Mouse (Mus musculus) hindbrain, embryonic 16.5 days (tissue): Measurements from ENCODE around the gene Mrpl33. TPM values are rescaled to one million over a fixed set of nuclear protein-coding genes. Genes with fewer than 3 reads are reported as not detected.

Experiments used
- ATAC-seq: fragments of 200-750 bp; cut with Nextera tagmentation; 2 replicates; pipeline ENCODE4 v1.8.0; 2017; ENCODE audit warnings: moderate TSS enrichment, moderate library complexity
- H3K27ac ChIP-seq: fragments of 300-500 bp; sonication (generic); 2 replicates; pipeline ENCODE4 v1.5.1; 2014; ENCODE audit warnings: low read depth, mild to moderate bottlenecking, control low read depth, low read length, moderate library complexity
- H3K27me3 ChIP-seq: fragments of 300-500 bp; sonication (generic); replicated peaks from 2 replicates; pipeline ENCODE4 v1.6.1; 2014; ENCODE audit warnings: low read length; ENCODE audit not compliant: control insufficient read depth, insufficient read depth
- H3K36me3 ChIP-seq: fragments of 300-500 bp; sonication (generic); 2 replicates; pipeline ENCODE4 v1.6.1; 2014; ENCODE audit warnings: mild to moderate bottlenecking, low read length, moderate library complexity, mixed read lengths; ENCODE audit not compliant: control insufficient read depth, insufficient read depth
- H3K4me1 ChIP-seq: fragments of 300-500 bp; sonication (generic); 2 replicates; pipeline ENCODE4 v1.6.1; 2014; ENCODE audit warnings: low read depth, low read length; ENCODE audit not compliant: control insufficient read depth, insufficient read depth
- H3K4me2 ChIP-seq: fragments of 300-500 bp; sonication (generic); 2 replicates; pipeline ENCODE4 v1.6.1; 2014; ENCODE audit warnings: mild to moderate bottlenecking, low read length, control low read depth, moderate library complexity
- H3K4me3 ChIP-seq: fragments of 300-500 bp; sonication (generic); 2 replicates; pipeline ENCODE4 v1.5.1; 2014; ENCODE audit warnings: mild to moderate bottlenecking, low read length, control low read depth, moderate library complexity
- H3K9ac ChIP-seq: fragments of 300-500 bp; sonication (generic); 2 replicates; pipeline ENCODE4 v1.6.1; 2014; ENCODE audit warnings: low read depth, mild to moderate bottlenecking, control low read depth, low read length, moderate library complexity
- H3K9me3 ChIP-seq: fragments of 300-500 bp; sonication (generic); 2 replicates; pipeline ENCODE4 v1.6.1; 2014; ENCODE audit warnings: mild to moderate bottlenecking, low read length, moderate library complexity; ENCODE audit not compliant: control insufficient read depth
- WGBS: fragments of 180-500 bp; shearing (Covaris S2); extraction: QIAGEN DNeasy Blood & Tissue Kit; methylation state at CpG from one replicate; pipeline ENCODE4 v1.1.7; 2014; 5-methylcytosine and 5-hydroxymethylcytosine counted together
- polyA plus RNA-seq: library from polyadenylated mRNA; unstranded; fragments of >200 nt; fragmentation: Nextera tagmentation; extraction: Ambion mirVana; gene quantifications from 2 replicates; pipeline ENCODE4 v1.2.1, GENCODE M21; 2015

The Mrpl33 gene
- polyA plus RNA-seq, 1 experiment from 2014 or later: 215 TPM

GRCm38 (mm10) chr5:31567951-31568657, 28.6 kb upstream of the Mrpl33 start:
- no peak overlapping the region for H3K4me3 ChIP-seq
- no peak overlapping the region for H3K27ac ChIP-seq
- no peaks in the 10 kb centered on the region for H3K27me3 ChIP-seq
- H3K4me1 ChIP-seq: peaks cover 3% of the 10 kb centered on the region
- WGBS: 88% methylated on average over 5 of the region's 5 CpGs
- H3K9me3 ChIP-seq: no peaks in the 10 kb centered on the region
- no peak overlapping the region for H3K4me2 ChIP-seq
- no peaks in the 10 kb centered on the region for H3K36me3 ChIP-seq
- no peak for ATAC-seq
- H3K9ac ChIP-seq: no peak overlapping the region

GRCm38 (mm10) chr5:31571023-31571608, 25.6 kb upstream of the Mrpl33 start:
- H3K4me3 ChIP-seq: no peak overlapping the region
- peak overlapping the region; percentile 47 for H3K9ac ChIP-seq

GRCm38 (mm10) chr5:31573722-31574121, 23.0 kb upstream of the Mrpl33 start:
- H3K9ac ChIP-seq: no peak overlapping the region
- no peak overlapping the region for H3K27ac ChIP-seq
- H3K4me2 ChIP-seq: no peak overlapping the region
- no peaks in the 10 kb centered on the region for H3K9me3 ChIP-seq
- H3K4me1 ChIP-seq: peaks cover 3% of the 10 kb centered on the region
- WGBS: 92% methylated on average over 3 of the region's 3 CpGs
- no peak for ATAC-seq
- no peak overlapping the region for H3K4me3 ChIP-seq
- H3K27me3 ChIP-seq: no peaks in the 10 kb centered on the region
- H3K36me3 ChIP-seq: no peaks in the 10 kb centered on the region

More at GRCm38 (mm10) chr5:31571023-31571608, 25.6 kb upstream of the Mrpl33 start:
- peak overlapping the region; percentile 46 for H3K4me2 ChIP-seq
- H3K36me3 ChIP-seq: no peaks in the 10 kb centered on the region
- no peak for ATAC-seq
- peaks cover 3% of the 10 kb centered on the region for H3K4me1 ChIP-seq
- WGBS: 16% methylated on average over 20 of the region's 20 CpGs
- H3K9me3 ChIP-seq: no peaks in the 10 kb centered on the region
- H3K27me3 ChIP-seq: no peaks in the 10 kb centered on the region
- H3K27ac ChIP-seq: no peak overlapping the region

- Histone ChIP-seq H3K27me3 (no peaks in the 10 kb centered on the region), H3K36me3 (no peaks in the 10 kb centered on the region), H3K4me1 (no peaks in the 10 kb centered on the region), H3K9ac (no peak overlapping the region), H3K9me3 (no peaks in the 10 kb centered on the region), H3K4me2 (no peak overlapping the region), H3K4me3 (no peak overlapping the region), H3K27ac (no peak overlapping the region)
- WGBS: 52% methylated on average over 5 of the region's 7 CpGs
- 0 out of 2 replicates have a peak, but pooled peaks have one; percentile 56 for ATAC-seq
Measured at GRCm38 (mm10) chr5:31576539-31576975, 20.2 kb upstream of the Mrpl33 start.

- Histone ChIP-seq H3K9me3 (no peaks in the 10 kb centered on the region), H3K36me3 (no peaks in the 10 kb centered on the region), H3K4me3 (no peak overlapping the region), H3K4me2 (no peak overlapping the region), H3K27ac (no peak overlapping the region), H3K9ac (no peak overlapping the region), H3K27me3 (no peaks in the 10 kb centered on the region), H3K4me1 (no peaks in the 10 kb centered on the region)
- no peak for ATAC-seq
- 81% methylated on average over 6 of the region's 6 CpGs for WGBS
Measured at GRCm38 (mm10) chr5:31581263-31581662, 15.5 kb upstream of the Mrpl33 start.

GRCm38 (mm10) chr5:31581932-31582331, 14.8 kb upstream of the Mrpl33 start:
- ATAC-seq: no peak
- H3K4me1 ChIP-seq: no peaks in the 10 kb centered on the region
- H3K4me3 ChIP-seq: no peak overlapping the region
- H3K36me3 ChIP-seq: no peaks in the 10 kb centered on the region
- H3K27me3 ChIP-seq: no peaks in the 10 kb centered on the region
- H3K9ac ChIP-seq: no peak overlapping the region
- H3K27ac ChIP-seq: no peak overlapping the region
- H3K9me3 ChIP-seq: no peaks in the 10 kb centered on the region
- WGBS: 90% methylated on average over 3 of the region's 3 CpGs
- H3K4me2 ChIP-seq: no peak overlapping the region

- Histone ChIP-seq H3K9me3 (no peaks in the 10 kb centered on the region), H3K4me2 (no peak overlapping the region), H3K9ac (no peak overlapping the region), H3K4me3 (no peak overlapping the region), H3K27me3 (no peaks in the 10 kb centered on the region), H3K36me3 (no peaks in the 10 kb centered on the region), H3K4me1 (no peaks in the 10 kb centered on the region), H3K27ac (no peak overlapping the region)
- ATAC-seq: no peak
- WGBS: 76% methylated on average over 2 of the region's 2 CpGs
Measured at GRCm38 (mm10) chr5:31583261-31583660, 13.5 kb upstream of the Mrpl33 start.

- Histone ChIP-seq H3K4me3 (no peak overlapping the region), H3K9ac (no peak overlapping the region), H3K4me2 (no peak overlapping the region), H3K4me1 (peaks cover 2% of the 10 kb centered on the region; the same call in 1 of the 2 replicates), H3K9me3 (no peaks in the 10 kb centered on the region), H3K27me3 (no peaks in the 10 kb centered on the region), H3K36me3 (no peaks in the 10 kb centered on the region), H3K27ac (no peak overlapping the region)
- no peak for ATAC-seq
- WGBS: 95% methylated on average over 4 of the region's 4 CpGs
Measured at GRCm38 (mm10) chr5:31585526-31585925, 11.2 kb upstream of the Mrpl33 start.

- peaks cover 2% of the 10 kb centered on the region; the same call in 1 of the 2 replicates for H3K4me1 ChIP-seq
- WGBS: 78% methylated on average over 2 of the region's 2 CpGs
- ATAC-seq: no peak
- no peak overlapping the region for H3K4me2 ChIP-seq
- H3K4me3 ChIP-seq: no peak overlapping the region
- H3K9me3 ChIP-seq: no peaks in the 10 kb centered on the region
- no peaks in the 10 kb centered on the region for H3K27me3 ChIP-seq
- H3K36me3 ChIP-seq: no peaks in the 10 kb centered on the region
- no peak overlapping the region for H3K27ac ChIP-seq
- H3K9ac ChIP-seq: no peak overlapping the region
Measured at GRCm38 (mm10) chr5:31588016-31588415, 8.7 kb upstream of the Mrpl33 start.
